Mouse (Mus musculus) embryonic facial prominence, embryonic 11.5 days (tissue): ENCODE data around the gene Tfrc. TPM values are rescaled to one million over a fixed set of nuclear protein-coding genes. Genes with fewer than 3 reads are reported as not detected.

Source experiments
- ATAC-seq: fragments of 200-750 bp; cut with Nextera tagmentation; replicated peaks from 2 replicates; pipeline ENCODE4 v1.8.0; 2017; ENCODE audit warnings: low read depth; ENCODE audit not compliant: insufficient number of reproducible peaks, low FRiP score, low TSS enrichment
- DNase-seq: peaks from one replicate; pipeline ENCODE4 v3.0.0-alpha.2; 2015; ENCODE audit warnings: low spot score
- H3K27ac ChIP-seq: fragments of 300-500 bp; sonication (generic); replicated peaks from 2 replicates; pipeline ENCODE4 v1.5.1; 2014; ENCODE audit warnings: mild to moderate bottlenecking, low read depth, low read length, control low read depth
- H3K27me3 ChIP-seq: fragments of 300-500 bp; sonication (generic); 2 replicates; pipeline ENCODE4 v1.6.1; 2014; ENCODE audit warnings: mild to moderate bottlenecking, low read length, moderate library complexity, mixed read lengths; ENCODE audit not compliant: control insufficient read depth, insufficient read depth
- H3K36me3 ChIP-seq: fragments of 300-500 bp; sonication (generic); replicated peaks from 2 replicates; pipeline ENCODE4 v1.6.1; 2014; ENCODE audit warnings: low read depth, mild to moderate bottlenecking, low read length, moderate library complexity, mixed read lengths; ENCODE audit not compliant: control insufficient read depth, insufficient read depth
- H3K4me1 ChIP-seq: fragments of 300-500 bp; sonication (generic); 2 replicates; pipeline ENCODE4 v1.6.1; 2014; ENCODE audit warnings: low read length, mixed read lengths; ENCODE audit not compliant: control insufficient read depth, insufficient read depth
- H3K4me2 ChIP-seq: fragments of 300-500 bp; sonication (generic); 2 replicates; pipeline ENCODE4 v1.6.1; 2014; ENCODE audit warnings: low read depth, mild to moderate bottlenecking, control low read depth, low read length, moderate library complexity
- H3K4me3 ChIP-seq: fragments of 300-500 bp; sonication (generic); 2 replicates; pipeline ENCODE4 v1.5.1; 2014; ENCODE audit warnings: low read depth, low read length, control low read depth
- H3K9ac ChIP-seq: fragments of 300-500 bp; sonication (generic); replicated peaks from 2 replicates; pipeline ENCODE4 v1.6.1; 2014; ENCODE audit warnings: mild to moderate bottlenecking, control low read depth, low read length
- H3K9me3 ChIP-seq: fragments of 300-500 bp; sonication (generic); replicated peaks from 2 replicates; pipeline ENCODE4 v1.6.1; 2016; ENCODE audit warnings: mild to moderate bottlenecking, low read length, inconsistent platforms, mixed read lengths; ENCODE audit not compliant: control insufficient read depth
- WGBS: fragments of 180-500 bp; shearing (Covaris S2); extraction: QIAGEN DNeasy Blood & Tissue Kit; methylation state at CpG from one replicate; pipeline ENCODE4 v1.1.7; 2014; 5-methylcytosine and 5-hydroxymethylcytosine counted together
- polyA plus RNA-seq: library from polyadenylated mRNA; unstranded; fragments of >200 nt; fragmentation: Nextera tagmentation; extraction: Ambion mirVana; gene quantifications from 2 replicates; pipeline ENCODE4 v1.2.1, GENCODE M21; 2014

Tfrc gene
- polyA plus RNA-seq, 1 experiment from 2014 or later: 63.2 TPM

GRCm38 (mm10) chr16:32602193-32602685 is 6.5 kb upstream of the Tfrc start:
- DNase-seq (no peak), ATAC-seq (no peak)
- H3K36me3 ChIP-seq: no peaks in the 10 kb centered on the region
- H3K9ac ChIP-seq: no peak overlapping the region
- no peak overlapping the region for H3K4me2 ChIP-seq
- H3K4me1 ChIP-seq: no peaks in the 10 kb centered on the region
- no peaks in the 10 kb centered on the region for H3K9me3 ChIP-seq
- H3K27ac ChIP-seq: no peak overlapping the region
- WGBS: 70% methylated on average over 3 of the region's 3 CpGs
- no peak overlapping the region for H3K4me3 ChIP-seq
- H3K27me3 ChIP-seq: no peaks in the 10 kb centered on the region

GRCm38 (mm10) chr16:32607562-32608343 is 967 bp upstream of the Tfrc start:
- no peak overlapping the region for H3K27ac ChIP-seq
- 64% methylated on average over 7 of the region's 7 CpGs for WGBS
- no peaks in the 10 kb centered on the region for H3K4me1 ChIP-seq
- H3K9me3 ChIP-seq: no peaks in the 10 kb centered on the region
- H3K9ac ChIP-seq: no peak overlapping the region
- DNase-seq: no peak
- ATAC-seq: no peak
- no peaks in the 10 kb centered on the region for H3K36me3 ChIP-seq
- no peak overlapping the region for H3K4me3 ChIP-seq
- H3K27me3 ChIP-seq: no peaks in the 10 kb centered on the region
- no peak overlapping the region; the same call in 1 of the 2 replicates for H3K4me2 ChIP-seq

GRCm38 (mm10) chr16:32608344-32608711 is 392 bp upstream of the Tfrc start:
- H3K4me2 ChIP-seq: peak overlapping the region; percentile 86
- peak overlapping the region; percentile 85 for H3K4me3 ChIP-seq
- no peak overlapping the region for H3K9ac ChIP-seq
- no peaks in the 10 kb centered on the region for H3K4me1 ChIP-seq
- DNase-seq (no peak), ATAC-seq (no peak)
- no peaks in the 10 kb centered on the region for H3K27me3 ChIP-seq
- no peak overlapping the region for H3K27ac ChIP-seq
- H3K36me3 ChIP-seq: no peaks in the 10 kb centered on the region
- WGBS: 10% methylated on average over 8 of the region's 8 CpGs
- no peaks in the 10 kb centered on the region for H3K9me3 ChIP-seq

- Histone ChIP-seq H3K27me3 (no peaks in the 10 kb centered on the region), H3K9ac (peak overlapping the region; percentile 78), H3K36me3 (peaks cover under 1% of the 10 kb centered on the region), H3K4me1 (no peaks in the 10 kb centered on the region), H3K4me2 (peak overlapping the region; percentile 86), H3K4me3 (peak overlapping the region; percentile 85), H3K9me3 (no peaks in the 10 kb centered on the region), H3K27ac (peak overlapping the region; percentile 89; the same call in 1 of the 2 replicates)
- DNase-seq (peak; percentile 30), ATAC-seq (no peak)
- under 1% methylated on average over 14 of the region's 14 CpGs for WGBS
Measured at GRCm38 (mm10) chr16:32609401-32609779, 670 bp downstream of the Tfrc start.

GRCm38 (mm10) chr16:32610460-32611255 is 1.9 kb downstream of the Tfrc start:
- H3K27ac ChIP-seq: no peak overlapping the region
- H3K27me3 ChIP-seq: no peaks in the 10 kb centered on the region
- H3K4me2 ChIP-seq: no peak overlapping the region
- no peaks in the 10 kb centered on the region for H3K9me3 ChIP-seq
- DNase-seq: no peak
- H3K36me3 ChIP-seq: peaks cover 3% of the 10 kb centered on the region
- H3K9ac ChIP-seq: no peak overlapping the region
- 76% methylated on average over 5 of the region's 5 CpGs for WGBS
- no peaks in the 10 kb centered on the region for H3K4me1 ChIP-seq
- H3K4me3 ChIP-seq: peak overlapping the region; percentile 85; the same call in 1 of the 2 replicates
- no peak for ATAC-seq

- H3K27ac ChIP-seq: no peak overlapping the region
- no peak overlapping the region for H3K4me2 ChIP-seq
- no peak for ATAC-seq
- H3K4me3 ChIP-seq: no peak overlapping the region
- no peaks in the 10 kb centered on the region for H3K9me3 ChIP-seq
- DNase-seq: no peak
- H3K36me3 ChIP-seq: peaks cover 3% of the 10 kb centered on the region
- 91% methylated on average over 1 of the region's 1 CpGs for WGBS
- H3K27me3 ChIP-seq: no peaks in the 10 kb centered on the region
- H3K9ac ChIP-seq: no peak overlapping the region
- H3K4me1 ChIP-seq: no peaks in the 10 kb centered on the region
Measured at GRCm38 (mm10) chr16:32612052-32612451, 3.3 kb downstream of the Tfrc start.

GRCm38 (mm10) chr16:32613269-32613834 is 4.6 kb downstream of the Tfrc start:
- 76% methylated on average over 3 of the region's 3 CpGs for WGBS
- ATAC-seq: no peak

More at GRCm38 (mm10) chr16:32613269-32613834, 4.6 kb downstream of the Tfrc start:
- Histone ChIP-seq H3K4me1 (no peaks in the 10 kb centered on the region), H3K36me3 (peaks cover 3% of the 10 kb centered on the region), H3K9ac (no peak overlapping the region), H3K4me3 (no peak overlapping the region), H3K9me3 (no peaks in the 10 kb centered on the region), H3K27ac (no peak overlapping the region), H3K4me2 (no peak overlapping the region), H3K27me3 (no peaks in the 10 kb centered on the region)
- DNase-seq: no peak
